Mouse (Mus musculus): ENCODE measurements around the gene Rin3.

The Rin3 gene

DNA sequence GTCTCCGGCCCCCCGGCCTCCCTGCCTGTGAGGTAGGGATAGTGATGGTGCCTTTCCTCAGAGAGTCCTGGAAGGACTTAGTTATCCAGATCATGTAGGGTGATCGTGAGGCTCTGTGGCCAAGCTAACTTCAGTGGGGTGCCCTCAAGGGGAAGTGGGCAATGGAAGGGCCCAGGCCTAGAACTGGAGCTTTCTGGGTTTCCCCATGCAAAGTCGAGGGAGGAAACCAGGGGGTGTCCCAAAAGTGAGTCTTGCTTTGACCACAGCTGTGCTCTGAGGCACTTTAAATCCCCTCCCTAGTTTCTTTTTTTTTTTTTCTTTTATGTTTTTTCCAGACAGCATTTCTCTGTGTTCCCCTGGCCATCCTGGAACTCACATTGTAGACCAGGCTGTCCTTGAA lies 47.3 kb downstream of the Rin3 start:
- no peak for DNase-seq (ENCODE audit: low spot score in 2 of 2)

DNA sequence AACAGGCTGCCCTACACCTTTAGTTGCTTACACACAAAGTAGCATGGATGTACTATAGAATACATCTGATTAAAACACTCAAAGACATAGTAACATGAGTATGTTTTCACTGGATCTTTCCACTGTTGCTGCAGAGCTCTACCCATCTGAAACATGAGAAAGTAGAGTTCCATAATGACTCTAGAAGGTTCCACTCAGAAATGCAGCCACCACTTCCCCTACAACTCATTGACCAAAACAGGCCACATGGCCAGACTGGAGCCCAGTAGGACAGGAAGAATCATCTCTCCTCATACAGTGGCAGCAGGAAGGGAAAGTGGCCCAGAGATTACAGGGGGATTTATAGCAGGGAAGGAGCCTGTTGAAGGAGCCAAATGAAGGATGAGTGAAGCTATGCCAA lies 47.9 kb downstream of the Rin3 start:
- no peak for DNase-seq (ENCODE audit: low spot score in 2 of 2)

DNA sequence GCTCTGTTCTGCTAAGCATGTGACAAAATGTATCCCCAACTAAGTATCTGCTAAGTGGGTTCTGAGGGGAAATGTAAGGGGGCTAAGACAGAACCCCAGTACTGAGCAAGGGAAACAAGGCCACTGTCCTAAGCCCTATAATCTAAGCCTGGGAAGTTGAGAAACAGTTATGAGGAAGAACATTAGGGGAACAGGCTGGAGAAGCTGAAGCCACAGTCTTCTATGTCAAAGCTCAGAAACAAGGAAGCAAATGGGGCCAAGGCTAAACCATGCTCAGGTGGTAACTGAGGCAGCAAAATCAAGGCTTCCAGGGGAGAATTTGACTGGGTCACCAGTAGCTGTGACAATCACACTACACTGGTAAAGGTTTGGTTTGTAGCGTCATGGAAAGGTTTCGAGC lies 50.3 kb downstream of the Rin3 start:
- DNase-seq (ENCODE audit: low spot score in 2 of 2): no peak

DNA sequence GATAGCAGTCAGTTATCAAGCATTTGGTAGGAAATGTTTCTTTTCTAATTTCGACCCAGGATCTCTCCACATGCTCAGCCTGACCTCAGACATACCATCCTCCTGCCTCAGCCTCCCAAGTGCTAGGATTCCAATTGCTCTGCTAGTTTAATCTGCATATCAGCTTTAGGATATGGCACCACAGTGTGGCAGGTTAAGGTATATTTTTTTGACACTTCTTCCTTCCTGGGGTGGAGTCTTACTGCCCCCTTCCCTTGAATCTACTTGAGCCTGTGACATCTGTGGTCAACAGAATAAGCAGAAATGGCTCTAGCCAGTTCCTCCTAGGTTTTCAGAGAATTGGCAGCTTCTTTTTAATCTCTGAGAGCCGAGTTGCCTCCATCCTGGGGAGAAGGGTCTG lies 56.2 kb downstream of the Rin3 start:
- DNase-seq (ENCODE audit: low spot score in 2 of 2): no peak

DNA sequence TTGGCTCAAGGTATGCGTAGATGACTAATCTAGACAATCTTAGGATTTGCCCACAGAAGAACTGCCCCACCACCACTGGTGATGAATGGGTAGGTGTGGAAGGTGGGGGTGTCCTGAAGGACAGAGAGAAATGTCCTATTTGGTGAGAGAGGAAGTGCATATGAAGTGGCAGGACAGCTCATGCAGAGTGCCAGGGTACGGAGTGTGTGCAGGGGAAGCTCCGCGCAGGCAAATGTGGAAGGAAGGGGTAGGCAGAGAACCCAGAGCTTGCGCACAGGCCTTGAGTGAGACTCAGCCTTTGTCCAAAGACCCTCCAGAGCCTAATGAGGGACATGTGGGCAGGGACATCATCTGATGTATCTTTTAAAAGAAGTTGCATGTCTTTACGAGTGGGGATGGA lies 57.6 kb downstream of the Rin3 start:
- DNase-seq (ENCODE audit: low spot score in 2 of 2): no peak

DNA sequence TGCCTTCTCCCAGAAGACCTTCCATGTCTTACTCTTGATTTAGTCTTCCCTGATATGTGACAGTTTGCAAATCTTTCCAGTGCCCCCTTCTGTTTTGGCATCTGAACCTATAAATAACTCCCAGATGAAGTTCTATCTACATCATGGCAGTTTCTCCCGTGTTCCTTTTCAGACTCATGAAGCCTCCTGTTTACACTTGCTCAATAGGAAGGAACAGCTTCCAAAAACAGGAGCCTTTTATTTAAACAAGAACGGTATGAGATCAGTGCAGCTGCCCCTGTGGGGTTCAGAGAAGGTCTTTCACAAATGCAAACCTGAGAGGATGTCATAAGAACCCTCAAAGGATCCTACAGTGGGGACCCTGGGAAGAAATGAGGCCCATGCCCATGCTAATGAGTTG lies 59.3 kb downstream of the Rin3 start:
- no peak for DNase-seq (ENCODE audit: low spot score in 2 of 2)

DNA sequence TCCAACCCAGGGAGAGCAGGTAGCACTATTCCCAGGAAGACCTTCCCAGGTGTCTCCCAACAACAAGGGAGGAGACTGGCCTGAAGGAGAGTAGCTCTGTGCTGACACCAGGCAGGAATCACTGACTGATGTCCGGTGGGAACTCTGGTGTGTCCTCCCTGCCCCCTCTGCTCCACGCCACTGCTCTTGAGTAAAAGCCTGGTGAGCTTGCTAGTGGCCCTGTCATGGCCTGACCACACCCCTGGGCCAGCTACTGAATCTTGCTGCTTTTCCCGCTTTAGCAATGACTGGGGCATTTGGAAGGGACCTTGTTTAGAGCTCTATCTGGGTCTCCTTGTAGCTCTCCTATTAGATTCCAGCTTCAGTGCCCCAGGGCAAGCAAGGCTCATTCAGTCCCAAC lies 59.8 kb downstream of the Rin3 start:
- no peak for DNase-seq (ENCODE audit: low spot score in 2 of 2)

DNA sequence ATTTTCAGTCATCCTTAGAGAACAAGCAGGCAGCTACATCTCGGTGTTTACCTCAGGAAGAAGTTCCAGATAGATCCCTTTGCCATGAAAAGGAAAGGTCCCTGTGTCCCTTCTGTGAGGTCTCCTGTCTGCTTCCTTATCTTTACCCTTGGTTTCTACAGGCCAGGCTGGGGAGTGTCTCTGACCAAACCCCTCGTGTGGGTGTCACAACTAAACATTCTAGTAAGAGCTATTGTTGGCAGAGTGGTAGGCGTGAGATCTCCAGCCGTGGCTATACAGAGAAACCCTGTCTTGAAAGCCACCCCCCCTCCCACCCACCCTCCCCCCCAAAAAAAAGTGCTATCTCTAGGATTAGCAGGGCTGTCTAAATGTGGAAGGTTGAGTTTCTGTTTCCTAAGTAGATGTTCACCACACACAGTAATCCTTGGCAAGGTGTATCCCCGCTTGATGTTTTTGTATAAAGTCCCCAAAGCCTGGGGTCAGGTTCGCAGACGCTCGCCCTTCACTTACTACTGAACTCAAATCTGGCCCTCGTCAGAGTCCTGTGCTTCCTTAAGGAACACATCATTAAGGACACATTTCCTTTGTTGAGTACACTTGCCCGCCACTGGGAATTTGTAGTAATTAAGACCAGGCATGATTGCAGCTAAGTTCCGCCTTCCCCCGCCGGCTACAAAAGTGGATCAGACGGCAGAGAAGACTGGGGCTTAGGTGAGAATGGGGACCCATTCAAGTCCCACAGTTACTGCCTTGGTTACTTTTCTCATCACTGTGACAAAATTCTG lies 62.4 kb downstream of the Rin3 start:
- no peak for DNase-seq (ENCODE audit: low spot score in 2 of 2)

DNA sequence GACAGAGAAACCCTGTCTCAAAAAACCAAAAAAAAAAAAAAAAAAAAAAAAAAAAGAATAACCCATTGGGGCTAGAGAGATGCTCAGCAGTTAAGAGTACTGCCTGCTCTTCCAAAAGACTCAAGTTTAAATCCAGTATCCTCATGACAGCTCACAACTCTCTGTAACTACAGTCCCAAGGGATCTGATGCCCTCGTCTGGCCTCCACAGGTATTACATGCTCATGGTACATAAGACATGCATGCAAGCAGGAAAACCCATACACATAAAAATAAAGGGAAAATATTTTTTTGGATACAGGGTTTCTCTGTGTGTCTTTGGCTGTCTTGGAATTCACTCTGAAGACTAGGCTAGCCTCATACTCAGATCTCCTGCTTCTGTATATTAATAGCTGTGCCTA lies 63.7 kb downstream of the Rin3 start:
- no peak for DNase-seq (ENCODE audit: low spot score in 2 of 2)

DNA sequence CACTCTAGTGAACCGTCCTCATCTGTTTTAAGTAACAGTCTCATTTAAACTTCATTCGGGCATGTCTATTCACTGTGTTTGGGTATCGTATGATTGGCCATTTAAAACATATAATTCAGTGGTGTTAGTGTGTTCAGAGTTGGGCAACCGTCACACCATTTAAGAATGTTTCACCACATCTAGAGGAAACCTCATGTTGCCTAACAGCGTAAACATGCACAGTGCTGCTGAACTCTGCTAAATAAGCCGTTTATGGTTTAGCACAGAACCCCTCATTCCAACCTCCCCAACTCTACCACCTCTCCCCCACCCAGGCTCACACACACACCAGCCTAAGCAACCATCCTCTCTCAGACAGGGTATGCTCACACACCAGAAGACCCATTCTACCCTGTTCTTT lies 65.6 kb downstream of the Rin3 start:
- no peak for DNase-seq (ENCODE audit: low spot score in 2 of 2)

DNA sequence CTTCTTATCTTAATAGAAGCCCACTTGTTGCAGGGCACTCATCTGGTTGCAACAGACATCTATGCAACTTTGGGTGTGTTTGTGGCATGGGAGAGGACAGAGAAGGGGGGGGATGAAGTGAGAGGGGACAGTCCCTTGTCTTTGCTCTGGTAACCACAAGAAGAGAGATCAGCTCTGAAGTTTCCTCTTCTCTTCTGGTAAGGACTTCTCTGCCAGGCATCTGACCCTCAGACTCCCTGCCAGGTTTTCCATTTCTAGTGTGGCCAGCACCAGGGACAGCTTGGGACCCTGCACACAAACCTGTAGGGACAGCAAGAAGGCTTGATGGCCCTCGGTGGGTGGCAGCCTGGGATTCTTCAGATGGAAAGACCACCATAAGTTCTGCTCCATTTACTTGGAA lies 68.1 kb downstream of the Rin3 start:
- DNase-seq (ENCODE audit: low spot score in 2 of 2): no peak

DNA sequence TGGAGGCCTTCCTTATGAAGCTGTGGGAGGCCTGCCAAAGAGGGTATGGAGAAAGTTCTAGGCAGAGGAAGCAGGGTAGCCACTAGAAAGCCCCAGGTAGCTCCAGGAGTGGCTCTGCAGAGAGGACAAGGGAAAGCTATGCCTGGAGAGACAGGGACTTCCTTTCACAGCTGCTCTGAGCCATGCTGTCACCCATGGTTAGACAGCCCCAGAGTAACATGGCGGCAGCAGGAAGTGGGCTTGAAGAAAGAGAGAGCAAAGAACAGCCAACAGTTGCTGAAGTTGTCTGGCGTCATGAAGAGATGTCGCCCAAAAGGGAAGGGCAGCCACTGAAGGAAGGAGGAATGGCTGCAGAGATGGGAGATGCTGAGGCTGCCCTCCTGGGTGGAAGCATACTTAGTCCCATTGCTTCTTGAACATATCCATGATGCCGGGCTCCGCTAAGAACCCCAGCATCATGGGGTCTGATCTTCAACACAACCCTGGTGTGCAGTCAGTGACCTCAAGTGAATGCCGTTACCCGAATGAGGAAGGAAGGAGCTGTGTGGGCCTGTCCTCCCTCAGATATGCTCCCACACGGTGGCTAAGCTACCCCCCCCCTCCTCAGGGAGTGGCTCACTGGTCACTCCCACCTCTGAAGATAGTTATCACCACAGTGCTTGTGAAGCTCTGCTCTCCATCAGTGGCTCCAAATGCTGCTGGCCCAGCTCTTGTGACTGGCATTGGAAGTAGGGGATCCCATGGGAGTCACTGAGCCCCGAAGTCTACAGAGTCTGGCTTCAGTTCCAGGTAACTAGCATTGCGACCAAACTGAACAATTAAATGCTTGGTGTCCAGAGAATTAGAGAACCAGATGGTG lies 71.5 kb downstream of the Rin3 start:
- no peak for DNase-seq (ENCODE audit: low spot score in 2 of 2)

DNA sequence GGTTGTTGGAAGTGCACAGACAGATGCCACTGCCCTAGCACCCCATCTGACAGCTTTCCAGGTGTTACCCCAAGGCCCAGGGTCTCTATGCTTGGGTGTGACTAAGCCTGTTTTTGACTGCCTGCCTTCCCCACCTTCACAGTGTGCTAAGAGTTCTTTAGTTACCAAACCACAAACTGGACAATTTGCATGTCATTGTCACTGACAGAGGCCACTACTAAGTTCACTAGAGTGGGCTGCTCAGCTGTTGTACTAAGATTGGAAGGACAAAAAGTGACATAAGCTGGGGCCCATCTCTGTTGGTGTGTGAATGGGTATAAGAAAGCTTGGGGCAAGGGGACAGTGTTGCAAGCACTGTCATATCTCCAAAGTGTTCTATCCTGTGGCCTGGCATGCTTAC lies 72.9 kb downstream of the Rin3 start:
- no peak for DNase-seq (ENCODE audit: low spot score in 2 of 2)

DNA sequence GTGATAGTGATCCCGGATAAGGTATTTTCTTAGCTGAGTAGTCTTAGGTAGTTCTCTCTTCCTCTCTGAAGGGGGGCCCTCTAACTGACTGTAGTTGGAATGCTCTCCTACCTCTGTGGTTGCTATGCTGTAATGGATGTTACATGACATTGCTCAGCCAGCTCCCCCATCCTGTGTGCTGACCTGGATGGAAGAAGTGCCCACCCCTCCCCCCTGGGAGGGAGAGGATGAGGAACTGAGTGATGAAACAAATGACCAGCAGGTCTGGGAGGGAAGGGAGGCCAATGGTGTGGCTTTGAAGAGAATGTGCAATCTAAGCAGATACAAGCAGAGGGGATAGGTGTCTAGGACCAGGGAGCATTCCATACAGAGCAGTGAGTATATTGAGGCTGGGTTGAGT lies 73.9 kb downstream of the Rin3 start:
- DNase-seq (ENCODE audit: low spot score in 2 of 2): no peak

DNA sequence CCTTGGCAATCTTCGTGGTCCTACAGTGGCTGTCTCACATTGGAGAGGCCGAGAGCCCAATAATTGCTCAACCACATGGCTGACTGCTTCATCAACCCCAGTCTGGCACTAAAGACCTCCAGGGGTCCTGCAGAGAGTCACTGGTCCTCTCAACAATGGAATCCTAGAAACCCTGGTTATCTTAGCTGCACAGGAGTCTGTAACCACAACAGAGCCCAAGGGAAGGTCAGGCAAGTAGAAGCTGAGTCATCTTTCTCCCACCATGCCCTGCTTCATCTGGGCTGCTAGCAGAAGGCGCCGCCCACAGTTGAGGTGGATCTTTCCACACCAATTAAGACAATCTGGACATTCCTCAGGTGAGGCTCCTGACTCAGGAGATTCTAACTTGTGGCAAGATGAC lies 76.5 kb downstream of the Rin3 start:
- no peak for DNase-seq (ENCODE audit: low spot score in 2 of 2)

DNA sequence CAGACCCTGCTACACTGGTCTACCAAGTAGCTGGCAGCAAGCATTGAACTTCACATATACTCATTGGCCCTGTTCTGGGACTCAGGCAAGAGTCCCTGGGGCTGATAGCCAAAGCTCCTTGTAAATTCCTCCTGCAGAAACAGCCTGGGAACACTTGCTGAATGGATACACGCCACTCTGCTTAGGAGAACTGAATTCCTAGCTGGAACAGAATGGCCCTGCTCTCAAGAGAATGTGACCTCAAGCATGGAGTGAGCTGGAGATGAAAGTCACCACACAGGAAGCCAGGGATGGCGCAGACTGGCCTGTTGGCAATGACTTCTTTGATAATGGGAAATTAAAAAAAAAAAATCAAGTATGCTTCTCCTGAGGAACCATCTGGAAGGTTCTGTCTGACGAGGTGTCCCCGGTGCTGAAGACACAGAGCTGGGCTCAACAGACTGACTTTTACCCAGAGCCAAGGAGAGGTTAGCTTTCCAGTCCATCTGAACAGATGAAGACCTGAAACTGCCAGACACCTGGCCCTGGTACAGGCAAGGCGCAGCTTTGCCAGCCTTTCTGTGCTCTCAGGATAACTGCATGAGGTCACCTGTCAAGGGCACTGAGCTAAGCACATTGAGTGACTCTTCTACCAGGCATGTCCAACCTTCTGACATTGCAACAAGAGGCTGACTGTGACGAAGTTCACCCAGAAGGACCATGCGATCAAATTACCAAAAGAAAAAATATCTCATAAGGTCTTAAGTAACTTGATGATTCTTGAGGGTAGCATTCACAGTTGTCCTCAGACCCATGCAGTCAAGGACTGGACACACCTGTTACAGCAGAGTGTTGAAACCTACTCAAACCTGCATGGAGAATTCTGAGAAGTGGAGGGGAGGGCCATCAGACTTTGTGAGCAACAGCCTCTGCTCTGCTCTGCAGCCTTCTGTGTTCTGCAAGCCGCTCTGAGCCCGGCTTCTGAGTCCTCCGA lies 78.6 kb downstream of the Rin3 start:
- DNase-seq (ENCODE audit: low spot score in 2 of 2): no peak

DNA sequence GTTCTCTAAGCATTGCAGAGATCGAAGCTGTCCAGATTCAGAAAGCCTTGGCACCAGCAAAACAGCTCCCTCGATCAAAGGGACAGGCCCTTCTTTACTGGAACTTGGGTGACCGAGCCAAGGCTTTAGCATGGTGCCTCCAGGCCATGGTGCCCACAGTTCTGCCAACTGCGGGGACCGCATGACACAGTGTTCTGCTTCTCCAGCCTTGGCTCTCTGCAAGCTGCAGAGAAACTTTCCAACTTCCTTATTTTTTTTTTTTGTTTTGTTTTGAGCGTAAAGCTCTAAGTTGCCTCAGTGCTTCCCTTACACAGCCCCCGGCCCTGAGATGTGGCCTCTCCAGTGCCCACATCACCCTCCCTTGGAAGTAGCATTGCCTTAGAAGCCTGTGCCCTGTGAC lies 82.2 kb downstream of the Rin3 start:
- DNase-seq (ENCODE audit: low spot score in 2 of 2): no peak

DNA sequence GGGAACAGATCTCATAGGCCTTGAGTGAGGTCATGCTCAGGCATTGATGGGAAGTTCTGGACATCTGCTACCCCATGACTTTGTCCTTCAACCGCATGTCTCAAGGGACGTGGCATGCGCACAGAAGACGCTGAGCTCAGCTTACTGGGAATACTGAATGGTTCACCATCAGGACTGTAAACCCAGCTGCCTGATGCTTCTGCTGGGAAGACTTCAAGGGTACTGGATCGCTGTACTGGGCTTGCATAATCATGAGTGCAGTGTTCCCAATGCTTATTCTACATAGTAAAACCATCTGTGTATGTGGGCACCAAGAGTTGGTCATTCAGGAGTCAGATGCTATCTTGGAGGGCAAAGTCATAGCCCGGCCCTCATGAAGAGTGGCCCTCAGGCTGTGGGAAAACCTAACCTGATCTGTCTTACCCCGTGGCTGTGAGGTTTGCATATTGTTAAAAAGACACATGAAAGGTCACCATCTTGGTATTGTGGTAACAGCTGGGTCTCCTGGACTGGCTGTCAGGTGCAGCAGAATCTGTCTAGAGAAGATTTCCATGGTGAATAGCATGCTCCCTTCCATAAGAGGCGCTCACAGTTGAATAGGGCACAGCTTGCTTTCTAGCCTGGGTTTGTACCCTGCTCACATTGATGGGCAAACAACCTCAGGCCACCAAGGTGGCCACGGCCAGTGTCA lies 83.4 kb downstream of the Rin3 start:
- DNase-seq (ENCODE audit: low spot score in 2 of 2): no peak

DNA sequence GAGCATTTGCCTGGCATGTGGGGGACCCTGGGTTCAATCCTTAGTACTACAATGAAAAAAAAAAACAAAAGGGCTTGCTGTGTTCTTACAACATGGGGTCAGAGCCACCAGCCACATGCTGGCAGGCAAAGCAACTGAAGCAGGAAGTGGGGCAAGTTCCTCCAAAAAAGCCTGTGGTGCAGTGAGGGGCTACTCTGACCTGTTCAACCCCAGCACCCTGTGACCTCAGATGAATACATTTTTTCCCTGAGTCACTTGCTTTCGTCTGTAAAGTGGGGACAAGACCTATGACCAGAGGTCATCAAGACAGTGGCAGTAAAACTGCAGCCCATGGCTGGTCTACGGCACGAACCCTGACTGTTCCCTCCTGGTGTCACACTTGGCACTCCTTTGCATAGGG lies 84.2 kb downstream of the Rin3 start:
- no peak for DNase-seq (ENCODE audit: low spot score in 2 of 2)

DNA sequence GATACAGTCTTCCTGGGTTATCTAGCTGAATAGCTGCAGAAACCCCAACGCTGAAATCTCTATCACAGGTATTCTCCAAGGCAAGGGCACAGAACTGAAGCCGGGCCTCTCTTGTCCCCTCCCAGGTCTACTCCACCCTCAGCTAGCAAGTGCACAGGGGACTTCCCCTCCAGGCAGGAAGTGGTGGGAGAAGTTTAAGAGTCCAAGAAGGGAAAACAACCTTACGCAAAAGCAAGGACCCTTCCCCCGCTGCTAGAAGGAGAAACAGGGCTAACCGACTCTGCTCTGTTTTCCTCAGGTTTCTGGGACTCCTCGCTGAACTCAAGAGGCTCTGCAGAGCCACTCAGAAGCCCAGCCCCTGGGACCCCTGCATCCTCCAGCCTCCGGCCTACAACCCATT lies 85.2 kb downstream of the Rin3 start:
- no peak for DNase-seq (ENCODE audit: low spot score in 2 of 2)

DNA sequence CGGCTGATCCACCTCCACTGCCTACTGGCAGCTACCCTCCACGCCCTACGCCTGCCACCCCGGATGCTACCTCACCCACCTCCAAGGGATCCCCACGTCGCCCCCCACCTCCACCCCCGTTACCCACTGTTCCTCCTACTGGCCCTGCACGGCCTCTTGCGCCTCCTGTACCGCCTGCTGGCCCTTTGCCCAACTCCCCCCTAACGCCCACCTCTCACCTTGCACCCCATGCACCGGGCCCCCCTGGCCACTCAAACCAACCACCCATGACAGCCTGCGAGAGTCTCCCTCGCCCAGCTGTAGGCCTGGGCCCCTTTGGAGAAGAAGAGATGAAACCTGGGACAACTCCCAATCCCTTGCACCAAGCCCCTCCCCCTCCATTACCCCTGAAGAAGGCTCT lies 85.7 kb downstream of the Rin3 start:
- DNase-seq (ENCODE audit: low spot score in 2 of 2): no peak
